Mouse (Mus musculus) hindbrain, embryonic 12.5 days (tissue): ENCODE results near the gene Adgra1. TPM values are rescaled to one million over a fixed set of nuclear protein-coding genes. Genes with fewer than 3 reads are reported as not detected.

Experiments used
- ATAC-seq: fragments of 200-750 bp; cut with Nextera tagmentation; 2 replicates; pipeline ENCODE4 v1.8.0; 2017; ENCODE audit warnings: moderate TSS enrichment; ENCODE audit not compliant: low FRiP score
- H3K27ac ChIP-seq: fragments of 300-500 bp; sonication (generic); 2 replicates; pipeline ENCODE4 v1.5.1; 2016; ENCODE audit warnings: mild to moderate bottlenecking
- H3K27me3 ChIP-seq: fragments of 300-500 bp; sonication (generic); 2 replicates; pipeline ENCODE4 v1.6.1; 2016; ENCODE audit warnings: mild to moderate bottlenecking
- H3K36me3 ChIP-seq: fragments of 300-500 bp; sonication (generic); 2 replicates; pipeline ENCODE4 v1.6.1; 2016; ENCODE audit warnings: mild to moderate bottlenecking
- H3K4me1 ChIP-seq: fragments of 300-500 bp; sonication (generic); 2 replicates; pipeline ENCODE4 v1.6.1; 2016
- H3K4me2 ChIP-seq: fragments of 300-500 bp; sonication (generic); replicated peaks from 2 replicates; pipeline ENCODE4 v1.6.1; 2016; ENCODE audit warnings: mild to moderate bottlenecking
- H3K4me3 ChIP-seq: fragments of 300-500 bp; sonication (generic); 2 replicates; pipeline ENCODE4 v1.5.1; 2016; ENCODE audit warnings: mild to moderate bottlenecking
- H3K9ac ChIP-seq: fragments of 300-500 bp; sonication (generic); 2 replicates; pipeline ENCODE4 v1.6.1; 2016; ENCODE audit warnings: mild to moderate bottlenecking, moderate library complexity
- H3K9me3 ChIP-seq: fragments of 300-500 bp; sonication (generic); replicated peaks from 2 replicates; pipeline ENCODE4 v1.6.1; 2016; ENCODE audit warnings: mild to moderate bottlenecking
- WGBS: fragments of 180-500 bp; shearing (Covaris S2); methylation state at CpG from one replicate; pipeline ENCODE4 v1.1.7; 2016; 5-methylcytosine and 5-hydroxymethylcytosine counted together
- polyA plus RNA-seq: library from polyadenylated mRNA; unstranded; fragments of >200 nt; fragmentation: Nextera tagmentation; extraction: Ambion mirVana; gene quantifications from 2 replicates; pipeline ENCODE4 v1.2.1, GENCODE M21; 2016

Gene Adgra1
- polyA plus RNA-seq, 1 experiment from 2014 or later, result 21.4 TPM

DNA sequence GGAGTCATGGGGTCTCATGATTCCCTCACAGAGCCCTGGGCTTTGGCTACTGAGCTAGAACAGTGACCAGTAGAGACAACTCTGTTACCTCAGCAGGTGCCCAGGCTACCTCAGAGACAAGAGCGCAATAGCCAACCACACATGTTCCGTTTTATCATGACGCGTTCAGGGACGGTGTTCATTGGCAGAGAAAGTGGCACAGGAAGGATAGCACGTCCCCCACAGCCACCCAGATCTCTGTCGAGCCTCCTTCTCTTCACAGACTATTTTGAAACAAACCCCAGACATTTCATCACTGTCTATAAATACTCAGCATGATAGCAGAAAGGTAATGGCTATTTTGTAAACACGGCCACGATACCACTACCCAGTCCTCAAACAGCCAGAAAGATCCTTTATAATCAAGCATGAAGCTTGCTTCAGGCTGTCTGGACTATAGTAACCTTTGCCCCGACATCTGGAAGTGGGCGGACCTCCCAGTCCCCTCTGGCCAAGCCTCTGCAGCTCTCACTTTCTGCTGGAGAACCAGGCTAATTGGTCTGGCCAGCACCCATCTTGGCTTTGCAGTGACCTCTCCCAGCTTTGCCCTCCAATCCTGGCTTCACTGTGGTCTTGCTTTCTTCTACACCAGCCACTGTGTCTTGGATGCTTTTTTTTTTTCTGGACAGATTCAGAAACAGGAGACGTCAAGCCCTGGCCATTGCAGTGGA, 11.5 kb upstream of the Adgra1 start:
- no peak for ATAC-seq
- no peaks in the 10 kb centered on the region for H3K4me1 ChIP-seq
- H3K9me3 ChIP-seq, result no peaks in the 10 kb centered on the region
- H3K27ac ChIP-seq, result no peak overlapping the region
- no peak overlapping the region for H3K4me2 ChIP-seq
- H3K36me3 ChIP-seq, result no peaks in the 10 kb centered on the region
- no peak overlapping the region for H3K9ac ChIP-seq
- H3K4me3 ChIP-seq, result no peak overlapping the region
- WGBS, result 76% methylated on average over 12 of the region's 12 CpGs
- no peaks in the 10 kb centered on the region for H3K27me3 ChIP-seq

DNA sequence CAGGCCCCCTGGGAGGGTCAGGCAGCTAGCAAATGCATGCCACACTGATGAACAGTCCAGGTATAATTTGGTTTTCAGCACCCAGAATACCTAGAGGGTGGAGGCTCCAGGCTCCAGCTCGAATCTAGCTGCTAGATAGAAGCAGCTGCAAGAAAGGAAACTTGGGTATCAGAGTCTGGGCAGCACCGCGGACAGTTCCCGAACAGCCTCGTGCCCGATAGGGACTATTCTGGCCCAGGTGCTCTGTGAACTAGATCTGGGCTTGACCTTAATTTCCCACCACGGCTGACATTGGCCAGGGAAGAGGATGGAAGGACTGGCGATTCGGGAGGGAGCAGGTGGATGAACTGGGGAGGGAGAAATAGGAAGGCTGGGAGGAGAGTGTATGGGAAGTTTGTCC, 6.3 kb upstream of the Adgra1 start:
- Histone ChIP-seq H3K9ac (no peak overlapping the region), H3K4me3 (no peak overlapping the region), H3K4me1 (peaks cover 12% of the 10 kb centered on the region), H3K9me3 (no peaks in the 10 kb centered on the region), H3K27ac (no peak overlapping the region), H3K36me3 (no peaks in the 10 kb centered on the region), H3K27me3 (no peaks in the 10 kb centered on the region; the same call in 1 of the 2 replicates), H3K4me2 (no peak overlapping the region)
- ATAC-seq, result no peak
- WGBS, result 13% methylated on average over 9 of the region's 9 CpGs

DNA sequence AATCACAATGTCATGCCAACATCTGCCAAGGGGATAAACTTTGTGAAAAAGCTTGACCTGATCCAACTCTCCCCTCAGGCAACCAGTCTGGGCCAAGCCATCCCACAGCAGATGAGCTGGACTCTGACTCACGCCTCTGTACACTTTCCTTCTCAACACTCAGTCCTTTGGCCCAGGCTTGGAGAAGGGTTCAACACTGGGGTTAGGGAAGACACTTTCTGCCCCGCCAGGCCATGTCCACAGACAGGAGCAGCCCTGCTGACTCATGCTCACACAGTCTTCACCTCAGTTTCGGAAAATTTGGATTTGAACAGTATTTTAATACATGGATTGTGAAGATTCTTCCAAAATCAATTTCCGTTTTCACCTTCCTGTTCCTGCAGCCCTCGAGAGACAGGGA, 442 bp upstream of the Adgra1 start:
- Histone ChIP-seq H3K27me3 (no peaks in the 10 kb centered on the region; the same call in none of the 2 replicates), H3K36me3 (no peaks in the 10 kb centered on the region), H3K4me1 (peaks cover 57% of the 10 kb centered on the region), H3K27ac (peak overlapping the region; percentile 89), H3K4me2 (peak overlapping the region; percentile 62), H3K9me3 (no peaks in the 10 kb centered on the region), H3K4me3 (peak overlapping the region; percentile 35), H3K9ac (no peak overlapping the region)
- ATAC-seq, result no peak
- 26% methylated on average over 5 of the region's 5 CpGs for WGBS

DNA sequence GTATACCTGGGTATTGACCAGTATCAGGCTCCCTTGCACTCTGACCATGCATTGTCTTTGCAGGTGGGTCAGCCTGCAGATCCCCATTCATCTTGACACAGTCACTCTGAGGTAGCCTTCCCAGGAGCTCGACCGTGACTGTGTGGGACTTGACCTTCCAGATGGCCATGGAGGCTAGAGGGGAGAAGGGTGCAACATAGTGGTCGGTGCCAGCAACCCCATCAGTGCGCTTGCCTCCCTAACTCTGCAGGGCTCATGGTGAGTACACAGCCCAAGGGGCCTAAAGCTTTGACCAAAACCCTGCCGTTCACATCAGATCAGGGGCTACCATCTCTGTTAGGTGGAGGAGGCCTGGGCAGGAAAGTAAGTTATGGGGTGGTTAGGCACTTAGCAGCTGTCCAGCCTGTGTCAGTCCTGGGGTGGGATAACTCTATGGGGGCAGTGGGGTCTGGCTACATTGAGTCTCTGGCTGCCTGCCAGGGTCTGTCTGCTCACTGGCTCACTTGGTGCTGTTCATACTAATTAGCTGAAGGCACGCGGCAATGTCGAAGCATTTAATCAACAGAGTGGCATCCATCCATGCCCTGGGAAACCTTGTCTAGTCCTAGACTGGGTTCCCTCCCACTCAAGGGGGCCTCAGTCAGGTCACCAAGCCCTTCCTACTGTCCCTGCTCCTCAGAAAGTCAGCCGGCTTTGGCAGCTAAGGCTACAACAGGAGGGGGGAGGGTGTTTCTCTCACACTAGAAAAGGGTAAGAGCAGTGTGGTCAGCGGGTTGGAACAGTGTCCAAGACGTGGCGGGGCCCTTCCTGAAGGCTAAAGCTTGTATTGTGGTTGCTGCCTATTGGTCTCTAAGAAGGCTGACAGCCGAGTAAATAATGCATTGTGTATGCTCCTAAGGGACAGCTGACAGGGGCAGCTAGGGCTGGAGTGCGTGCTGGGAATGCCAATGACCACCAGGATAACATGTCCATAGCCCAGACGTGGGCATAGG, 1.5 kb downstream of the Adgra1 start:
- Histone ChIP-seq H3K4me1 (peaks cover 46% of the 10 kb centered on the region), H3K27ac (peak overlapping the region; percentile 89), H3K4me3 (peak overlapping the region; percentile 35), H3K36me3 (peaks cover under 1% of the 10 kb centered on the region), H3K9ac (peak overlapping the region; percentile 36; the same call in 1 of the 2 replicates), H3K4me2 (peak overlapping the region; percentile 62), H3K27me3 (no peaks in the 10 kb centered on the region; the same call in none of the 2 replicates), H3K9me3 (no peaks in the 10 kb centered on the region)
- 31% methylated on average over 15 of the region's 15 CpGs for WGBS
- ATAC-seq, result peak; percentile 80

DNA sequence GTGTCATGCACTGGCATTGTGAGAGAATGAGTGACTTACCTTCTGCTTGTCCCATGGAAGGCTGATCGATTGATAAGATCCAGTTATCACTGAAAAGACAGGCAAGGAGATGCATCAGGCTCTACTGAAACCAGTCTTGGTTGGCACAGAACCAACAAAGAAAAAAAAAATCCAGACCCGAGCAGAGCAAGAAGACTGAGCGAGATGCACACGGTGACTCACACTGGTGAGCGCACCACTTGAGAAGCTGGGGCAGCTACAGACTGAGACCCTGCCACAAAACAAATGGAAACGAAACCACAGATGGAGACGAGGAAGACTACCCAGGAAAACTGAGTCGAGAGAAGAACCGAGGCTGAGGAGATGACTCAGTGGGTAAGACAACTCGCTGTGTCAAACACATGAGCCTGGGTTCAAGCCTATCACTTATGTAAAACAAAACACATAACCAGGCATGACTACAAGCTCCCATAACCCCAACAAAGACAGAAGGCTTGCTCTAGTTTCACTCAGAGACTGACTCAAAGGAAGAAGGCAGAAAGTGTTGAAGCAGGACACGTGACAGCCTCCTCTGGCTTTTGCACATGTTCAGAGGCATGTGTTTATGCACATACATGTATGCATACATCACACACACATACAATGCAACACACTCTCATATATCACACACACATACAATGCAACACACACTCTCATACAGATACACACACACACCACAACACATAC, 6.6 kb downstream of the Adgra1 start:
- H3K9ac ChIP-seq, result no peak overlapping the region
- H3K4me2 ChIP-seq, result no peak overlapping the region
- H3K36me3 ChIP-seq, result peaks cover 18% of the 10 kb centered on the region
- no peak overlapping the region for H3K4me3 ChIP-seq
- WGBS, result 88% methylated on average over 11 of the region's 11 CpGs
- peaks cover 18% of the 10 kb centered on the region for H3K4me1 ChIP-seq
- H3K9me3 ChIP-seq, result no peaks in the 10 kb centered on the region; the same call in 1 of the 2 replicates
- no peaks in the 10 kb centered on the region; the same call in 1 of the 2 replicates for H3K27me3 ChIP-seq
- H3K27ac ChIP-seq, result no peak overlapping the region
- no peak for ATAC-seq

DNA sequence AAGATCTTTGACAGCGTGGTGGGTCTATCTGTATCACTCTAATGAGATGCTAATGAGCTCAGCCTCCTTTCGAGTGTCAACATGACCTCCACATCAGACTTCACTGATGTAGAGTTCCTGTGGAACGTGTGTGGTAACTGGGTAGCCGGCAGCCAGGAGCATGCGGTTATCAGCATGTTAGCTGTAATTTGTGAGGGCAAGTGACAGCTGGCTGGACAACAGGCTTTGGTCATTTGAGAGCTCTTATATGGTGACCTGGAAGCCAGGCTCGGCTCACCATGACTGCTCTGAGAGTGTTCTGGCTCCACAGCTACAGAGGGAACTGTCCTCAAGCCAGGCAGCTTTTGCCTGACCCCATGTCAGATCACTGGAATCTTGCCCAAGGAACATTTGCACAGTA, 8.4 kb downstream of the Adgra1 start:
- Histone ChIP-seq H3K4me1 (peaks cover 5% of the 10 kb centered on the region; the same call in 1 of the 2 replicates), H3K27me3 (no peaks in the 10 kb centered on the region; the same call in 1 of the 2 replicates), H3K9me3 (no peaks in the 10 kb centered on the region; the same call in 1 of the 2 replicates), H3K4me2 (no peak overlapping the region), H3K4me3 (no peak overlapping the region), H3K36me3 (peaks cover 18% of the 10 kb centered on the region), H3K9ac (no peak overlapping the region), H3K27ac (no peak overlapping the region)
- 65% methylated on average over 6 of the region's 6 CpGs for WGBS
- no peak for ATAC-seq

DNA sequence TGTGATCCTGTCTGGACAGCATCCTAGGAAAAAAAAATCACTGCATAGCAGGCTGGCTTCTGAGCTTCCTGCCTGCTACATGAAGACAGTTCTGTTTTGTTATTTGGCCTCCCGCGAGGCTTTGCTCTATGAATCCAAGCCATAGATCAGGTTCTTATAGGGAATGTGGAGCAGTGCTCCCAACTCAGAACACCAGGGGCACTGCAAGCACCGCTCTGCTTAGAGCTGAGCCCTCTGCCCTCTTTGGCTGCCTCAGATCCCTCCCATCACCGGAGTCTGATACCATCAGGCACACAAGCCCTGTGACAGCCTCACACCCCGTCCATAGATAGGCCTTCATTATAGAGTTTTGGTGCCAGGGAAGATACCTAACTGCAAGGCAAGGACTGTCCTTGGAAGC, 9.2 kb downstream of the Adgra1 start:
- Histone ChIP-seq H3K4me2 (no peak overlapping the region), H3K27ac (no peak overlapping the region), H3K9ac (0 out of 2 replicates have a peak overlapping the region, but pooled peaks have one; percentile 2), H3K4me1 (no peaks in the 10 kb centered on the region), H3K36me3 (peaks cover 18% of the 10 kb centered on the region), H3K9me3 (no peaks in the 10 kb centered on the region; the same call in 1 of the 2 replicates), H3K27me3 (no peaks in the 10 kb centered on the region), H3K4me3 (no peak overlapping the region)
- ATAC-seq, result no peak
- 61% methylated on average over 5 of the region's 5 CpGs for WGBS

DNA sequence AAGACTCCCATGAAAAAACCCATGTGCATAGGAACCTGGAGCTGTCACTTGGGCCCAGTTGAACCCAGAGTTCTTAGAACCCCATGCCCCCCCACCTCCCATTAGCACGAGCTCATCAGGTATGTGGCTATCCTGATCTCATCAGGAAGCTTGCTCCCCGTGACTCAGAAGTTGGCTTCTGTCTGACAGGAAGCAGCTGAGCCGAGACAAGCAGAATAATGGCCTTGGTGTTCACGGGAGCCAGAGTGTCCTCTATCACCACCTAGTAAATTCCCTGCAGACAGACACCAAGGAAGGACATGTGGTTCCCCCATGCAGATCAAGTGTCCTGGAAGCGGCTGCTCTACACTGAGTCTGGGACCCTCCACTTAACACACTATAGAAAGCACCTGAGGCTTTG, 9.8 kb downstream of the Adgra1 start:
- no peak for ATAC-seq
- 54% methylated on average over 5 of the region's 5 CpGs for WGBS
- Histone ChIP-seq H3K27me3 (no peaks in the 10 kb centered on the region), H3K9ac (no peak overlapping the region), H3K4me1 (peaks cover 1% of the 10 kb centered on the region; the same call in 1 of the 2 replicates), H3K27ac (no peak overlapping the region), H3K4me2 (no peak overlapping the region), H3K4me3 (no peak overlapping the region), H3K9me3 (no peaks in the 10 kb centered on the region; the same call in 1 of the 2 replicates), H3K36me3 (peaks cover 18% of the 10 kb centered on the region)

DNA sequence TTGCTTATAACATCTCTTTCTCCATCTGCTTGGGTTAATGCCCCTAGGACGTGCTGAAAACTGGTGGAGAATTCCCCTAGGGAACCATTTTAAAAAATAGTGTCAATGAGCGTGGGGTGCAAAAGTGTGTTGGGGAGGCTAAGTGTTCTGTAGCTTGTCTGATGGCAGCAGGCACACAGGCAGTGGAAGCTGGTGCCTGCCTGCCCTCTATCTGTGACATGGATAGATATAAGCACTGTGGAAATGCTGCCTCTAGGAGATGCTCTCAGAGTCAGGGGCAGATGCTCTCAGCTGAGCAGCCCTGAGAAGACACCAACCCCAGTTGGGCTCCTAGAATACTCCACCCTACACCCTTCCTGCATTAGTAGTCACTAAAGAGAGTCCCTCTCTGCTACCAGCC, 11.1 kb downstream of the Adgra1 start:
- H3K9me3 ChIP-seq, result no peaks in the 10 kb centered on the region; the same call in 1 of the 2 replicates
- H3K4me2 ChIP-seq, result no peak overlapping the region
- peaks cover 15% of the 10 kb centered on the region for H3K4me1 ChIP-seq
- peaks cover 18% of the 10 kb centered on the region for H3K36me3 ChIP-seq
- no peak overlapping the region for H3K4me3 ChIP-seq
- no peak overlapping the region for H3K9ac ChIP-seq
- no peak for ATAC-seq
- 79% methylated on average over 2 of the region's 2 CpGs for WGBS
- no peak overlapping the region for H3K27ac ChIP-seq
- H3K27me3 ChIP-seq, result no peaks in the 10 kb centered on the region

DNA sequence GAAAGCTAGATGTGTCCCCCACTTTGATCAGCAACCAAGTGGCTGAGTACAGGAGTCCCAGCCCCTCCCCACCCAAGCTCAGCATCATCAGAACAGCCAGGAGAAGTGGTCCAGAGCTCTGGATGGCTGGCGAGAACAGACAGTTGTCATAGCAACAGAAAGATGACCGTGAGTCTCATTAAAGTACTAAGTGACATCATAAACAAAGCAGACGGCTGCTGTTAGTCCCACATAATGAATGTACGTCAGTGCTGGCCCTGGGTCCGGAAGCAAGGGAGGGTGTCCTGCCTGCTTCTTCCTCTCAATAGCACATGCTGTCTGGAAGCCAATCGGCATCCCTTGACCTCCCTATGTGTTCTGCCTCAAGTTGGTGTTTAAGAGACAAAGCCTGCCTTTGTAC, 16.2 kb downstream of the Adgra1 start:
- Histone ChIP-seq H3K27ac (peak overlapping the region; percentile 72), H3K4me2 (no peak overlapping the region; the same call in 1 of the 2 replicates), H3K9me3 (no peaks in the 10 kb centered on the region), H3K4me1 (peaks cover 29% of the 10 kb centered on the region), H3K9ac (0 out of 2 replicates have a peak overlapping the region, but pooled peaks have one; percentile 32), H3K4me3 (no peak overlapping the region), H3K36me3 (peaks cover 7% of the 10 kb centered on the region; the same call in 1 of the 2 replicates), H3K27me3 (no peaks in the 10 kb centered on the region)
- 26% methylated on average over 6 of the region's 6 CpGs for WGBS
- peak; percentile 88 for ATAC-seq

DNA sequence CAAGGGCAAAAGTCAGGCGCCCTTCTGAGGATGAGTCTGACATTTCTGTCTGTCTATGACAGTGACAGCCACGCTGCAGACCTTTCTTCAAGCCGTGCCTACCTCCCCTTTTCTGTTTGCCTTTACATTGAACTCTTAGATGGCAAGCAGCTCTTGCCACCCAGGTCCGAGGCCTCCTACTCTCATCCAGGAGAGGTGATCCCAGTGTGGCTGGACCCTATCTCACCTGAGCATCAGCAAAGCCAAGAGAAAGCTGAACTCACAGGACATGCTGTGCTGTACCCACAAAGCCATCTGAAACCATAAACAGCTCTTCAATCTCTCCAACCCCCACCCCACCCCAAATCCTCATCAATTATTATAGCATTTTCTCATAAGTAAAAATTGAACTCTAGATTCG, 16.7 kb downstream of the Adgra1 start:
- Histone ChIP-seq H3K27me3 (no peaks in the 10 kb centered on the region), H3K4me3 (no peak overlapping the region), H3K36me3 (peaks cover 7% of the 10 kb centered on the region; the same call in 1 of the 2 replicates), H3K9ac (no peak overlapping the region), H3K9me3 (no peaks in the 10 kb centered on the region), H3K4me2 (no peak overlapping the region), H3K4me1 (peaks cover 29% of the 10 kb centered on the region), H3K27ac (peak overlapping the region; percentile 72)
- 48% methylated on average over 5 of the region's 5 CpGs for WGBS
- ATAC-seq, result no peak; the same call in 1 of the 2 replicates
